Mouse (Mus musculus) kidney, adult 2 months (tissue): Measurements from ENCODE around the gene Abcd2. TPM values are rescaled to one million over a fixed set of nuclear protein-coding genes. Genes with fewer than 3 reads are reported as not detected.
A peak's percentile ranks its signal among the peaks of the same experiment; 100 is the strongest.

Experiments
- DNase-seq: peaks from one replicate; pipeline ENCODE4 v3.0.0; 2021
- H3K27ac ChIP-seq: fragments of 200-500 bp; 2 replicates; pipeline ENCODE4 v1.5.1; 2012; ENCODE audit warnings: low read depth, low read length, control low read depth, inconsistent platforms; ENCODE audit not compliant: insufficient read depth
- H3K27me3 ChIP-seq: fragments of 200-500 bp; replicated peaks from 2 replicates; pipeline ENCODE4 v1.6.1; 2012; ENCODE audit warnings: mild to moderate bottlenecking, moderate library complexity, low read length, inconsistent platforms; ENCODE audit not compliant: control insufficient read depth, insufficient read depth
- H3K36me3 ChIP-seq: fragments of 200-500 bp; 2 replicates; pipeline ENCODE4 v1.6.1; 2012; ENCODE audit warnings: mild to moderate bottlenecking, moderate library complexity, low read length, inconsistent platforms; ENCODE audit not compliant: control insufficient read depth, insufficient read depth
- H3K4me1 ChIP-seq: fragments of 200-500 bp; 2 replicates; pipeline ENCODE4 v1.6.1; 2011; ENCODE audit warnings: low read length; ENCODE audit not compliant: control insufficient read depth, insufficient read depth
- H3K4me3 ChIP-seq: fragments of 200-500 bp; 2 replicates; pipeline ENCODE4 v1.5.1; 2011; ENCODE audit warnings: mild to moderate bottlenecking, low read depth, low read length, control low read depth; ENCODE audit not compliant: insufficient read depth
- CTCF ChIP-seq: fragments of 200-500 bp; conservative IDR thresholded peaks from 2 replicates; pipeline ENCODE4 v1.5.1; 2011; ENCODE audit warnings: low read depth, mild to moderate bottlenecking, control low read depth, low read length, moderate library complexity, mixed read lengths; ENCODE audit not compliant: insufficient read depth, insufficient read length
- POLR2A ChIP-seq: fragments of 200-500 bp; IDR thresholded peaks from one replicate; pipeline ENCODE4 v1.6.1; 2011; ENCODE audit warnings: low read depth, low read length, control low read depth
- WGBS: fragments of 180-500 bp; shearing (Covaris S2); methylation state at CpG from one replicate; pipeline ENCODE4 v1.1.7; 2018; 5-methylcytosine and 5-hydroxymethylcytosine counted together
- polyA plus RNA-seq: library from polyadenylated mRNA; depleted of rRNA; stranded (reverse); fragments of >200 nt; gene quantifications from 2 replicates; pipeline ENCODE4 v1.2.3, GENCODE M21; 2012

Gene Abcd2
- polyA plus RNA-seq, 1 experiment = 3.7 TPM

DNA sequence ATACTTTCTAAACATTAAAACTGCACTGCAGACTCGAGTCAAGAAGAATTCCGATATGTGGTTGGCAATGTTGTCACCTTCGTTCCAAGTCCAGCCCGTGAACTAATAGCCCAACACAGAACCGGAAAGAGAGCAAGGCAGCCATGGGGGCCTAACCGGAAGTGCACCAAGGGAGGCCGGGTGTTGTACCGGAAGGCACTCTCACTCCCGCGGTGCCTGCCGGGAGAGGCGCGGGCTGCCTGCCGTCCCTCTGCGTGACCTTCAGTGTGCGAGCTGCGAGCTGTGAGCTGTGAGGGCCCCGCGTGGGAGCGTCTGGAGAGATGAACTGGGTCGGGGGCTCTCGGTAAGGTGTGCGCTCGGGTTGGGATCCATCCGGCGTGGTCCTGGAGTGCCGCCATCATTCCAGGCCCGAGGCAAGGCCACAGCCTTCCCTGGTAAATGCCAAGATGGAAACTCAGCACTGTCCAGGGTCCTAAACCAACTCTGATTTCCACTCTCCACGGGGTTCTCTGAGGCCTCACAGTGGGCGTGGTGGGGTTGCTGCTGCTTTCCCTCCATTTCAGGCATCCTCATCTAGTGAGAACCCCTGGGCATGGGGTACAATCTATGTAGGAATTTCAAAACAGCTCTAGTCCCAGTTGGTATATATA is 7.8 kb upstream of the Abcd2 start, which contains the start of gene CN725425:
TSS of gene CN725425 (plus strand) at position 239 of the 650 bp plus-strand sequence.
- no peak within 1 kb of the TSS for H3K4me3 ChIP-seq
- no peak for DNase-seq
- no peaks in the 10 kb centered on the region for H3K36me3 ChIP-seq
- no peaks in the 10 kb centered on the region for H3K27me3 ChIP-seq
- WGBS = 96% methylated on average over 30 of the region's 30 CpGs
- TF ChIP-seq CTCF = no peak
- no peaks in the 10 kb centered on the region for H3K4me1 ChIP-seq
- no peak within 1 kb of the TSS for H3K27ac ChIP-seq

- TF ChIP-seq CTCF (no peak), POLR2A (no peak)
- WGBS = 16% methylated on average over 7 of the region's 7 CpGs
- DNase-seq = no peak
- Histone ChIP-seq H3K4me1 (no peaks in the 10 kb centered on the region), H3K27me3 (no peaks in the 10 kb centered on the region), H3K36me3 (no peaks in the 10 kb centered on the region), H3K4me3 (peak overlapping the region; percentile 49), H3K27ac (no peak overlapping the region; the same call in 1 of the 2 replicates)
Observed at GRCm38 (mm10) chr15:91192223-91192598, 612 bp upstream of the Abcd2 start.

GRCm38 (mm10) chr15:91190519-91191207 is 936 bp downstream of the Abcd2 start:
- Histone ChIP-seq H3K27ac (no peak overlapping the region), H3K36me3 (no peaks in the 10 kb centered on the region), H3K4me1 (no peaks in the 10 kb centered on the region), H3K27me3 (no peaks in the 10 kb centered on the region), H3K4me3 (no peak overlapping the region)
- no peak for TF ChIP-seq POLR2A
- TF ChIP-seq CTCF = no peak
- DNase-seq = no peak
- 48% methylated on average over 17 of the region's 17 CpGs for WGBS

DNA sequence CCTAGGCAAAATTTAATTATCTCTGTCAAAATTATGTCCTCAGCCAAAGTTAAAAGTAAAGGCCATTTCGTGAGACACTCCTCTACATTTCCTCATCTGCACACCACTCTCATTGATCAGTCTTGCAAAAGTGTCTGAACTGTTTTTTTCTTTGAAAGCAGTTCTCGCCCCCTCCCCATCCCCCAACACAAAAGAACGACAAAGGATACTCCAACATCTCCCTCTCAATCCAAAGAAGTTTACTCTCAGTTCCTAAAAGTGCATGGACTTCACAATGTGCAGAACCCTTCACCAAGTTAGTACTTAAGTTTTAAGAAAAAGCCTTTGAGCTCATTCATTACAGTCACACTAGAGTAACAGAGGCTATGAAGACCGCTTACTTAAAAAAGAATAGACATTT is 1.6 kb downstream of the Abcd2 start:
- H3K27ac ChIP-seq = no peak overlapping the region
- WGBS = 59% methylated on average over 4 of the region's 4 CpGs
- no peaks in the 10 kb centered on the region for H3K36me3 ChIP-seq
- H3K4me1 ChIP-seq = no peaks in the 10 kb centered on the region
- no peaks in the 10 kb centered on the region for H3K27me3 ChIP-seq
- TF ChIP-seq CTCF (no peak), POLR2A (no peak)
- no peak overlapping the region for H3K4me3 ChIP-seq
- DNase-seq = no peak

DNA sequence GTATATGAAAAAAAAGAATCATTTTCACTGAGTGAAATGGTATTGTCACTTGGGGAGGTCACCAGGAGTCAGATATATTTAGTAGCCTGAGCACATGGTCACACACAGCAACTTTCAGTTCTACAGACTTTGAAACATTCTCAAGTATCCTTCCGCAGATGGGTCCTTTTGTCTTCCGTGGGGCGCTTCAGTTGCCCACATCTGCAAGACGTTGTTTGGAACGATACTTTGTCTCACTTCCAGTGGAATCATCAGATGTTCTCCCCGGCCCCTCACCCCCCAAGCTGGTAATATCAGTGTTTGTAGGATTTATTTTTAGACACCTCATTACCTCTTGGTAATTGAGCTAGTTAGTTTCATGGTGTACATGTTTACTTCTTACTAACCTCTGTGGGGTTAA is 5.2 kb downstream of the Abcd2 start:
- TF ChIP-seq CTCF (no peak), POLR2A (no peak)
- no peak for DNase-seq
- WGBS = 76% methylated on average over 6 of the region's 6 CpGs
- H3K27ac ChIP-seq = no peak overlapping the region
- no peaks in the 10 kb centered on the region for H3K36me3 ChIP-seq
- no peaks in the 10 kb centered on the region for H3K4me1 ChIP-seq
- no peaks in the 10 kb centered on the region for H3K27me3 ChIP-seq
- no peak overlapping the region for H3K4me3 ChIP-seq

- no peak for DNase-seq
Observed at GRCm38 (mm10) chr15:91179911-91180622, 11.5 kb downstream of the Abcd2 start.

GRCm38 (mm10) chr15:91178656-91179314 is 12.8 kb downstream of the Abcd2 start:
- WGBS = 66% methylated on average over 9 of the region's 9 CpGs
- Histone ChIP-seq H3K27ac (no peak overlapping the region), H3K4me3 (no peak overlapping the region), H3K27me3 (no peaks in the 10 kb centered on the region), H3K4me1 (no peaks in the 10 kb centered on the region), H3K36me3 (no peaks in the 10 kb centered on the region)
- DNase-seq = no peak
- TF ChIP-seq POLR2A (no peak), CTCF (no peak)

More at GRCm38 (mm10) chr15:91179911-91180622, 11.5 kb downstream of the Abcd2 start:
- Histone ChIP-seq H3K4me1 (no peaks in the 10 kb centered on the region), H3K36me3 (no peaks in the 10 kb centered on the region), H3K4me3 (no peak overlapping the region), H3K27ac (no peak overlapping the region), H3K27me3 (no peaks in the 10 kb centered on the region)
- TF ChIP-seq CTCF = no peak
- no peak for TF ChIP-seq POLR2A
- 81% methylated on average over 15 of the region's 15 CpGs for WGBS
